In genomic region chr12:106676566-106676965, GRCm38 (mm10) we compare ENCODE assay signal across 29 mouse cellular contexts.
DNase-seq lines count a peak whose midpoint lies in the region; ATAC-seq lines count a peak whose summit lies in the region.
"Had no signal": no experiment of that assay in that cellular context is flagged by ENCODE, and none has a peak within 500 bp of the region (broad histone marks: within the 10 kb centered on the region; RNA-seq: fewer than 3 reads in every experiment).

No protein-coding gene starts in this region.

- H3K4me3 ChIP-seq in embryonic facial prominence, embryonic 13.5 days = no peak overlapping the region
- H3K4me3 ChIP-seq in limb, embryonic 10.5 days = no peak overlapping the region
- no peak overlapping the region for H3K4me3 ChIP-seq in limb, embryonic 15.5 days
- H3K4me3 ChIP-seq in hindbrain, embryonic 13.5 days = no peak overlapping the region
- H3K4me3 ChIP-seq: erythroblast, embryonic 14.5 days; hindbrain, embryonic 12.5 days; liver, embryonic 13.5 days; midbrain, embryonic 10.5 days; midbrain, embryonic 15.5 days; neural tube, embryonic 15.5 days had no signal

- H3K9me3 ChIP-seq in embryonic facial prominence, embryonic 13.5 days = no peaks in the 10 kb centered on the region
- H3K9me3 ChIP-seq in limb, embryonic 10.5 days (replicated peaks) = no peaks in the 10 kb centered on the region
- no peaks in the 10 kb centered on the region for H3K9me3 ChIP-seq in limb, embryonic 15.5 days
- no peaks in the 10 kb centered on the region for H3K9me3 ChIP-seq in hindbrain, embryonic 13.5 days
- H3K9me3 ChIP-seq: hindbrain, embryonic 12.5 days; liver, embryonic 13.5 days; midbrain, embryonic 10.5 days; midbrain, embryonic 15.5 days; neural tube, embryonic 15.5 days had no signal

- H3K4me1 ChIP-seq in embryonic facial prominence, embryonic 13.5 days = peaks cover 18% of the 10 kb centered on the region
- peaks cover 53% of the 10 kb centered on the region for H3K4me1 ChIP-seq in limb, embryonic 10.5 days
- H3K4me1 ChIP-seq in limb, embryonic 15.5 days = peaks cover 14% of the 10 kb centered on the region; the same call in 1 of the 2 replicates
- peaks cover 13% of the 10 kb centered on the region for H3K4me1 ChIP-seq in hindbrain, embryonic 13.5 days (replicated peaks)
- H3K4me1 ChIP-seq: liver, embryonic 13.5 days had no signal

- WGBS in embryonic facial prominence, embryonic 13.5 days = 24% methylated on average over 7 of the region's 7 CpGs
- WGBS in limb, embryonic 10.5 days = 42% methylated on average over 7 of the region's 7 CpGs
- 19% methylated on average over 7 of the region's 7 CpGs for WGBS in limb, embryonic 15.5 days
- WGBS in hindbrain, embryonic 13.5 days = 77% methylated on average over 7 of the region's 7 CpGs

- no peaks in the 10 kb centered on the region for H3K36me3 ChIP-seq in embryonic facial prominence, embryonic 13.5 days
- no peaks in the 10 kb centered on the region for H3K36me3 ChIP-seq in limb, embryonic 10.5 days
- no peaks in the 10 kb centered on the region for H3K36me3 ChIP-seq in limb, embryonic 15.5 days
- H3K36me3 ChIP-seq in hindbrain, embryonic 13.5 days = no peaks in the 10 kb centered on the region
- H3K36me3 ChIP-seq: G1E; hindbrain, embryonic 12.5 days; liver, embryonic 13.5 days; midbrain, embryonic 10.5 days; midbrain, embryonic 15.5 days; neural tube, embryonic 15.5 days had no signal

- intact Hi-C loops in gastrocnemius, postnatal 14 days (cut with DNase I; ENCODE audit: low total_unique reads) = no loop called here

- peak; percentile 39; the same call in 1 of the 2 replicates for ATAC-seq in embryonic facial prominence, embryonic 13.5 days (ENCODE audit: insufficient number of reproducible peaks, insufficient read depth, low FRiP score, low TSS enrichment, low read depth)
- 0 out of 2 replicates have a peak, but pooled peaks have one; percentile 48 for ATAC-seq in limb, embryonic 15.5 days (ENCODE audit: insufficient number of reproducible peaks, low FRiP score, low TSS enrichment, low read depth)
- no peak for ATAC-seq in hindbrain, embryonic 13.5 days (ENCODE audit: low FRiP score)
- ATAC-seq: forebrain, embryonic 16.5 days; intestine, postnatal 0 days; midbrain, embryonic 15.5 days had no signal

- H3K4me2 ChIP-seq in embryonic facial prominence, embryonic 13.5 days = no peak overlapping the region
- H3K4me2 ChIP-seq in limb, embryonic 15.5 days = no peak overlapping the region
- H3K4me2 ChIP-seq in hindbrain, embryonic 13.5 days = no peak overlapping the region
- H3K4me2 ChIP-seq: heart, embryonic 11.5 days; hindbrain, embryonic 12.5 days; liver, embryonic 13.5 days; midbrain, embryonic 15.5 days; neural tube, embryonic 15.5 days had no signal

- H3K27me3 ChIP-seq in embryonic facial prominence, embryonic 13.5 days = no peaks in the 10 kb centered on the region
- peaks cover 7% of the 10 kb centered on the region; the same call in 1 of the 2 replicates for H3K27me3 ChIP-seq in limb, embryonic 10.5 days (ENCODE audit: low read depth, poor library complexity, severe bottlenecking)
- peaks cover 7% of the 10 kb centered on the region; the same call in 1 of the 2 replicates for H3K27me3 ChIP-seq in limb, embryonic 15.5 days
- H3K27me3 ChIP-seq in hindbrain, embryonic 13.5 days = no peaks in the 10 kb centered on the region; the same call in 1 of the 2 replicates
- H3K27me3 ChIP-seq: hindbrain, embryonic 12.5 days; liver, embryonic 13.5 days; midbrain, embryonic 15.5 days; neural tube, embryonic 15.5 days had no signal

- H3K9ac ChIP-seq in embryonic facial prominence, embryonic 13.5 days = no peak overlapping the region
- no peak overlapping the region for H3K9ac ChIP-seq in limb, embryonic 15.5 days
- H3K9ac ChIP-seq in hindbrain, embryonic 13.5 days = no peak overlapping the region
- H3K9ac ChIP-seq: hindbrain, embryonic 12.5 days; liver, embryonic 13.5 days; midbrain, embryonic 15.5 days; neural tube, embryonic 15.5 days had no signal

- no peak overlapping the region for H3K27ac ChIP-seq in embryonic facial prominence, embryonic 13.5 days
- H3K27ac ChIP-seq in limb, embryonic 10.5 days = peak overlapping the region; percentile 73
- H3K27ac ChIP-seq in limb, embryonic 15.5 days = no peak overlapping the region
- no peak overlapping the region for H3K27ac ChIP-seq in hindbrain, embryonic 13.5 days
- H3K27ac ChIP-seq: hindbrain, embryonic 12.5 days; liver, embryonic 13.5 days; midbrain, embryonic 10.5 days; midbrain, embryonic 15.5 days; neural tube, embryonic 15.5 days had no signal

- peak; percentile 68 for DNase-seq in heart, adult 11 months
- DNase-seq in heart, adult 9 months (ENCODE audit: low spot score in 2 of 2) = no peak
- DNase-seq in limb, embryonic 10.5 days (ENCODE audit: low spot score) = peak; percentile 44
- DNase-seq in gastrocnemius, postnatal 14 days = no peak
- DNase-seq: adrenal gland, adult 8-10 months; cerebellum, adult 9-10 months; gastrocnemius, postnatal 10 days; heart, postnatal 36 days; kidney, postnatal 25 days; left cerebral cortex, postnatal 4 days; liver, embryonic 13.5 days; lung, adult 18-20 months; lung, postnatal 10 days; right cerebral cortex, adult 18-20 months; spleen, adult 18-20 months; thymus, adult 18-20 months; thymus, postnatal 36 days had no signal

Comparison
In these comparisons a context has a peak if more than half of its experiments do, and no peak if none do; other contexts are left out.
1. DNase-seq: peak in heart, adult 11 months (single experiment) and limb, embryonic 10.5 days (single experiment); none in heart, adult 9 months (0 of 2) and gastrocnemius, postnatal 14 days (single experiment).